Mouse (Mus musculus) kidney, postnatal 10 days (tissue): ENCODE results near the gene Tardbp.

Experiments
- DNase-seq: peaks from one replicate; pipeline ENCODE4 v3.0.0; 2021; ENCODE audit warnings: mixed read lengths

Tardbp gene

GRCm38 (mm10) chr4:148600316-148600715 lies 26.5 kb downstream of the Tardbp start:
- no peak for DNase-seq

GRCm38 (mm10) chr4:148598826-148599225 lies 28.0 kb downstream of the Tardbp start:
- DNase-seq, result no peak

- DNase-seq, result no peak
Observed at GRCm38 (mm10) chr4:148596731-148597130, 30.1 kb downstream of the Tardbp start.

GRCm38 (mm10) chr4:148595916-148596315 lies 30.9 kb downstream of the Tardbp start:
- no peak for DNase-seq

- DNase-seq, result no peak
Observed at GRCm38 (mm10) chr4:148593996-148594395, 32.8 kb downstream of the Tardbp start.

GRCm38 (mm10) chr4:148591637-148592380 lies 35.0 kb downstream of the Tardbp start:
- DNase-seq, result no peak

GRCm38 (mm10) chr4:148591171-148591630 lies 35.6 kb downstream of the Tardbp start, which contains the start of gene Srm:
Gene Srm, plus strand, starts transcription at chr4:148591503.
- peak; percentile 99 for DNase-seq

- DNase-seq, result peak; percentile 35
Observed at GRCm38 (mm10) chr4:148590421-148591170, 36.2 kb downstream of the Tardbp start.

GRCm38 (mm10) chr4:148589565-148589964 lies 37.3 kb downstream of the Tardbp start:
- no peak for DNase-seq

- no peak for DNase-seq
Observed at GRCm38 (mm10) chr4:148588793-148589192, 38.0 kb downstream of the Tardbp start.

GRCm38 (mm10) chr4:148586648-148587047 lies 40.2 kb downstream of the Tardbp start:
- no peak for DNase-seq

- DNase-seq, result no peak
Observed at GRCm38 (mm10) chr4:148583257-148583656, 43.6 kb downstream of the Tardbp start.

- DNase-seq, result no peak
Observed at GRCm38 (mm10) chr4:148581422-148581821, 45.4 kb downstream of the Tardbp start.

- no peak for DNase-seq
Observed at GRCm38 (mm10) chr4:148580765-148581164, 46.1 kb downstream of the Tardbp start.

GRCm38 (mm10) chr4:148573222-148573621 lies 53.6 kb downstream of the Tardbp start:
- DNase-seq, result no peak

- DNase-seq, result no peak
Observed at GRCm38 (mm10) chr4:148570693-148571295, 56.0 kb downstream of the Tardbp start.

- no peak for DNase-seq
Observed at GRCm38 (mm10) chr4:148570138-148570537, 56.7 kb downstream of the Tardbp start.

- DNase-seq, result no peak
Observed at GRCm38 (mm10) chr4:148563595-148563994, 63.2 kb downstream of the Tardbp start.

GRCm38 (mm10) chr4:148562676-148563075 lies 64.1 kb downstream of the Tardbp start:
- no peak for DNase-seq
